Mouse (Mus musculus) cerebellum, adult 2 months (tissue): ENCODE results near the gene Six3.

Experiments used
- CTCF ChIP-seq: fragments of 200-500 bp; IDR thresholded peaks from 2 replicates; pipeline ENCODE4 v1.5.1; 2011; ENCODE audit warnings: low read depth, mild to moderate bottlenecking, control low read depth, low read length, moderate library complexity, borderline replicate concordance; ENCODE audit not compliant: insufficient read depth
- POLR2A ChIP-seq: fragments of 200-500 bp; IDR thresholded peaks from 2 replicates; pipeline ENCODE4 v1.6.1; 2011; ENCODE audit warnings: low read length, control low read depth, borderline replicate concordance; ENCODE audit not compliant: insufficient read depth

DNA sequence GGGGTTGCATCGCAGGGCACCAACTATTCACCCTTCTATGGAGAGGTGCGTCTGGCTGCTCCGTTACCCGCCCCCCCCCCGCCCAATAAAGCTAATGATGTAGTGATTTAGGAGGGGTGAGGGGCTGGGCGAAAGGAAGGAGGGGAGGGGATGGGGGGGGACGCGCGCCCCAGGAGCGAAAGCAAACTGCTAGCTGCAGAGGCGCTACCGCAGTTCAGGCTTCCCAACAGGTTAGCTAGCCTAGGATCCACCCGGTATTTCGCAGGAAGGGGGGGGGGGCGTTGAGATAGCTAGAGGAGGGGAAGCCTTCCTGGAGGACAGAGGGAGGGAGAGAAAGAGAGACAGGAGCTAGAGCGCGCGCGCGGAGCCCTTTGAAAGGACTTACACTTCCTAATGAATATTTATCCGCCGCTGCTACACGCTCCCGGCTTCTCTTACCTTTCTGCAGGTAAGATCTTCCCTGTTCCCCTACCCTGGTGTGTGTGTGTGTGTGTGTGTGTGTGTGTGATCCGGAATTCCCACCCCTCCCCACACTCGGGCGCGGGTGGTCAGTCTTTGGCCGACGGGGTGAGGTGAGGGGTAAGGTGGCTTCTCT, at the start of gene Six3:
- TF ChIP-seq CTCF (no peak), POLR2A (no peak)
